Mouse (Mus musculus): ENCODE measurements at regions not wholly inside any gene's neighbourhood (a gene's known extent, or its start where the extent isn't known, plus 50 kb on each side); places are given as distances from the start of the nearest gene placed in this dataset.

- no peak for DNase-seq (ENCODE audit: low read depth, low spot score)
Observed at GRCm38 (mm10) chr15:11572063-11572462, 172.6 kb upstream of the Tars start.

GRCm38 (mm10) chr15:11565503-11566031 is 166.1 kb upstream of the Tars start:
- DNase-seq (ENCODE audit: low read depth, low spot score) = no peak

- DNase-seq (ENCODE audit: low read depth, low spot score) = no peak
Observed at GRCm38 (mm10) chr15:11552568-11552967, 153.1 kb upstream of the Tars start.

- no peak for DNase-seq (ENCODE audit: low read depth, low spot score)
Observed at GRCm38 (mm10) chr15:11552110-11552509, 152.6 kb upstream of the Tars start.

GRCm38 (mm10) chr15:11539485-11539884 is 140.0 kb upstream of the Tars start:
- no peak for DNase-seq (ENCODE audit: low read depth, low spot score)

- DNase-seq (ENCODE audit: low read depth, low spot score) = no peak
Observed at GRCm38 (mm10) chr15:11536076-11536620, 136.7 kb upstream of the Tars start.

GRCm38 (mm10) chr15:11534404-11535251 is 135.2 kb upstream of the Tars start:
- no peak for DNase-seq (ENCODE audit: low read depth, low spot score)

- DNase-seq (ENCODE audit: low read depth, low spot score) = no peak
Observed at GRCm38 (mm10) chr15:11533616-11534015, 134.2 kb upstream of the Tars start.

GRCm38 (mm10) chr15:11533002-11533610 is 133.6 kb upstream of the Tars start:
- no peak for DNase-seq (ENCODE audit: low read depth, low spot score)

- DNase-seq (ENCODE audit: low read depth, low spot score) = no peak
Observed at GRCm38 (mm10) chr15:11532536-11532935, 133.1 kb upstream of the Tars start.

- no peak for DNase-seq (ENCODE audit: low read depth, low spot score)
Observed at GRCm38 (mm10) chr15:11529819-11530810, 130.7 kb upstream of the Tars start.

- DNase-seq (ENCODE audit: low read depth, low spot score) = no peak
Observed at GRCm38 (mm10) chr15:11524337-11525106, 125.1 kb upstream of the Tars start.

- DNase-seq (ENCODE audit: low read depth, low spot score) = no peak
Observed at GRCm38 (mm10) chr15:11518565-11518964, 119.1 kb upstream of the Tars start.

GRCm38 (mm10) chr15:11517892-11518291 is 118.4 kb upstream of the Tars start:
- DNase-seq (ENCODE audit: low read depth, low spot score) = no peak

GRCm38 (mm10) chr15:11505076-11505639 is 105.7 kb upstream of the Tars start:
- DNase-seq (ENCODE audit: low read depth, low spot score) = no peak

- no peak for DNase-seq (ENCODE audit: low read depth, low spot score)
Observed at GRCm38 (mm10) chr15:11496436-11496835, 97.0 kb upstream of the Tars start.

- no peak for DNase-seq (ENCODE audit: low read depth, low spot score)
Observed at GRCm38 (mm10) chr15:11489116-11489515, 89.7 kb upstream of the Tars start.

- no peak for DNase-seq (ENCODE audit: low read depth, low spot score)
Observed at GRCm38 (mm10) chr15:11487268-11487783, 87.9 kb upstream of the Tars start.

GRCm38 (mm10) chr15:11483916-11484315 is 84.5 kb upstream of the Tars start:
- no peak for DNase-seq (ENCODE audit: low read depth, low spot score)

Measured in retina, adult 2 months (tissue).